ENCODE assay signal across 16 mouse cellular contexts in genomic region chr14:31773518-31773917, GRCm38 (mm10).
"Had no signal": no experiment of that assay in that cellular context is flagged by ENCODE, and none has a peak within 500 bp of the region (broad histone marks: within the 10 kb centered on the region; RNA-seq: fewer than 3 reads in every experiment).

No protein-coding gene starts in this region.

- H3K4me3 ChIP-seq: neural tube, embryonic 13.5 days; neural tube, embryonic 15.5 days; stomach, embryonic 15.5 days had no signal

- H3K9me3 ChIP-seq: neural tube, embryonic 13.5 days; neural tube, embryonic 15.5 days; stomach, embryonic 15.5 days had no signal

- H3K36me3 ChIP-seq: neural tube, embryonic 13.5 days; neural tube, embryonic 15.5 days; stomach, embryonic 15.5 days had no signal

- H3K27me3 ChIP-seq: neural tube, embryonic 13.5 days; neural tube, embryonic 15.5 days; stomach, embryonic 15.5 days had no signal

- H3K9ac ChIP-seq: neural tube, embryonic 13.5 days; neural tube, embryonic 15.5 days; stomach, embryonic 15.5 days had no signal

- H3K4me1 ChIP-seq: neural tube, embryonic 13.5 days; stomach, embryonic 15.5 days had no signal

- DNase-seq: retina, postnatal 1 day; right cerebral cortex, adult 18-20 months; right cerebral cortex, postnatal 14 days; right cerebral cortex, postnatal 25 days; right cerebral cortex, postnatal 4 days; spleen, adult 18-20 months; thymus, adult 18-20 months; thymus, adult 2 months; thymus, postnatal 14 days; thymus, postnatal 25 days; thymus, postnatal 36 days; thymus, postnatal 4 days had no signal

- H3K27ac ChIP-seq: neural tube, embryonic 13.5 days; neural tube, embryonic 15.5 days; stomach, embryonic 15.5 days; stomach, postnatal 0 days had no signal

- H3K4me2 ChIP-seq: neural tube, embryonic 13.5 days; neural tube, embryonic 15.5 days; stomach, embryonic 15.5 days had no signal
